Mouse (Mus musculus) activated CD4-positive, CD25-positive, alpha-beta regulatory T cell, adult 4 months (primary cell): ENCODE measurements around the gene Micu1. TPM values are rescaled to one million over a fixed set of nuclear protein-coding genes. Genes with fewer than 3 reads are reported as not detected.

Source experiments
- ATAC-seq: one replicate; pipeline ENCODE4 v1.8.0; 2017
- polyA plus RNA-seq, 2 experiments: library from polyadenylated mRNA; unstranded; fragments of 100-300 nt; shearing (Covaris generic); gene quantifications; one replicate each; pipeline ENCODE4 v1.2.1; 2017

Gene Micu1
- polyA plus RNA-seq, 2 experiments from 2014 or later: 37.4 to 44.5 TPM

GRCm38 (mm10) chr10:59813759-59814158, 111.5 kb downstream of the Micu1 start:
- ATAC-seq: no peak

GRCm38 (mm10) chr10:59814505-59815155, 112.4 kb downstream of the Micu1 start:
- ATAC-seq: no peak

- no peak for ATAC-seq
Measured at GRCm38 (mm10) chr10:59816569-59816968, 114.3 kb downstream of the Micu1 start.

GRCm38 (mm10) chr10:59817528-59817927, 115.3 kb downstream of the Micu1 start:
- no peak for ATAC-seq

GRCm38 (mm10) chr10:59817991-59818390, 115.7 kb downstream of the Micu1 start:
- ATAC-seq: no peak

- ATAC-seq: no peak
Measured at GRCm38 (mm10) chr10:59819146-59819545, 116.9 kb downstream of the Micu1 start.

GRCm38 (mm10) chr10:59820886-59821285, 118.6 kb downstream of the Micu1 start:
- ATAC-seq: no peak

- ATAC-seq: no peak
Measured at GRCm38 (mm10) chr10:59821334-59822066, 119.2 kb downstream of the Micu1 start.

GRCm38 (mm10) chr10:59822857-59823256, 120.6 kb downstream of the Micu1 start:
- ATAC-seq: no peak

GRCm38 (mm10) chr10:59825137-59825812, 123.0 kb downstream of the Micu1 start:
- ATAC-seq: no peak

GRCm38 (mm10) chr10:59829886-59830285, 127.6 kb downstream of the Micu1 start:
- ATAC-seq: no peak

GRCm38 (mm10) chr10:59831950-59832349, 129.7 kb downstream of the Micu1 start:
- no peak for ATAC-seq

GRCm38 (mm10) chr10:59835301-59836155, 133.3 kb downstream of the Micu1 start:
- no peak for ATAC-seq

- ATAC-seq: no peak
Measured at GRCm38 (mm10) chr10:59837490-59837889, 135.2 kb downstream of the Micu1 start.

- ATAC-seq: no peak
Measured at GRCm38 (mm10) chr10:59841434-59841833, 139.2 kb downstream of the Micu1 start.

GRCm38 (mm10) chr10:59843125-59843524, 140.8 kb downstream of the Micu1 start:
- no peak for ATAC-seq

- no peak for ATAC-seq
Measured at GRCm38 (mm10) chr10:59844686-59845085, 142.4 kb downstream of the Micu1 start.

- ATAC-seq: no peak
Measured at GRCm38 (mm10) chr10:59846416-59846815, 144.1 kb downstream of the Micu1 start.

- no peak for ATAC-seq
Measured at GRCm38 (mm10) chr10:59848079-59848877, 146.0 kb downstream of the Micu1 start.

- no peak for ATAC-seq
Measured at GRCm38 (mm10) chr10:59848953-59849352, 146.7 kb downstream of the Micu1 start.

GRCm38 (mm10) chr10:59849371-59849770, 147.1 kb downstream of the Micu1 start:
- no peak for ATAC-seq

- ATAC-seq: no peak
Measured at GRCm38 (mm10) chr10:59857157-59857556, 154.9 kb downstream of the Micu1 start.
